Mouse (Mus musculus): ENCODE data around the gene 1700020D05Rik.

- TF ChIP-seq EP300 (IDR thresholded peaks at IDR 0.05; ENCODE audit: low read depth) (no peak), CTCF (IDR thresholded peaks at IDR 0.05; ENCODE audit: low read depth) (no peak)
These were observed 8.1 kb downstream of the 1700020D05Rik start for GRCm38 (mm10) chr19:5495353-5496051.
